Mouse (Mus musculus) brain, embryonic 14.5 days (tissue): ENCODE results near the gene Chpt1.

ENCODE experiments used
- CTCF ChIP-seq: fragments of 200-500 bp; IDR thresholded peaks from 2 replicates; pipeline ENCODE4 v1.5.1; 2012; ENCODE audit warnings: inconsistent platforms, mild to moderate bottlenecking, moderate library complexity, borderline replicate concordance; ENCODE audit not compliant: insufficient read depth, insufficient read length; ENCODE audit errors: extremely low read depth
- POLR2A ChIP-seq: fragments of 200-500 bp; IDR thresholded peaks from 2 replicates; pipeline ENCODE4 v1.6.1; 2012; ENCODE audit warnings: mild to moderate bottlenecking, inconsistent platforms, borderline replicate concordance; ENCODE audit not compliant: poor library complexity, insufficient read depth, insufficient read length, severe bottlenecking; ENCODE audit errors: extremely low read depth

DNA sequence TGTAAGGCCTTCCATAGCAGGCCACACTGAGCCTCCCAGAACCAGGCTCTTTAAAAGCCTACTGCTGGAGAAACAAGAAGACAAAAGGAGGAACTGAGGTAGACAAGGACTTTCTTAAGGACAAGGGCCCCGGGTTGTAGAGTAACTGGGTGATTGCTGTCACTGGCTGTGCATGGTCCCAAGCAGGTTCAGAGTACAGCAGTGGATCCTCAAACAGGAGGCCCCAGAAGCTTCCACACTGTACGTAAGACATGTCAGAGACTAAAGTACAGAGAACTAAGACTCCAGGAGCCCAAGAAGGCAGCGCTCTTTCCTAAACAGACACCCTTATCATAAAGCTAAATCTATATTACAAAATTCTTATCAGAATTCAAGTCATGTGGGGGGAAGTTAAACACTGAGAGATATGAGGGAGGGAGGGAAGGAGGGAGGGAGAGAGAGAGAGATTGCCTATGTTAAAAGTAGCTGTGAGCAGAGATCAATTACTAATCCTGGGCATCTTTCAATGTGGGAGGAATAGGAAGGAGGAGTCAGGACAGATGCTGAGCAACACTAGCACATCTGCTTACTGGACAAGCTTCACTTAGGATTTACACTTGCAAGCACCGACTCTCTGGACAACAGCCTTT lies 8.8 kb downstream of the Chpt1 start:
- TF ChIP-seq CTCF: no peak
- TF ChIP-seq POLR2A: no peak
